Mouse (Mus musculus) forebrain, embryonic 15.5 days (tissue): ENCODE measurements around the gene Tor4a. TPM values are rescaled to one million over a fixed set of nuclear protein-coding genes. Genes with fewer than 3 reads are reported as not detected.

Experiments
- ATAC-seq: fragments of 200-750 bp; cut with Nextera tagmentation; replicated peaks from 2 replicates; pipeline ENCODE4 v1.8.0; 2017; ENCODE audit warnings: mild to moderate bottlenecking, moderate TSS enrichment, moderate library complexity
- H3K27ac ChIP-seq: fragments of 300-500 bp; sonication (generic); replicated peaks from 2 replicates; pipeline ENCODE4 v1.5.1; 2015; ENCODE audit warnings: mild to moderate bottlenecking, inconsistent platforms
- H3K27me3 ChIP-seq: fragments of 300-500 bp; sonication (generic); 2 replicates; pipeline ENCODE4 v1.6.1; 2015; ENCODE audit warnings: inconsistent platforms
- H3K36me3 ChIP-seq: fragments of 300-500 bp; sonication (generic); 2 replicates; pipeline ENCODE4 v1.6.1; 2015; ENCODE audit warnings: mild to moderate bottlenecking, inconsistent platforms
- H3K4me1 ChIP-seq: fragments of 300-500 bp; sonication (generic); 2 replicates; pipeline ENCODE4 v1.6.1; 2015; ENCODE audit warnings: inconsistent platforms
- H3K4me2 ChIP-seq: fragments of 300-500 bp; sonication (generic); replicated peaks from 2 replicates; pipeline ENCODE4 v1.6.1; 2015; ENCODE audit warnings: mild to moderate bottlenecking, inconsistent platforms
- H3K4me3 ChIP-seq: fragments of 300-500 bp; sonication (generic); 2 replicates; pipeline ENCODE4 v1.5.1; 2015; ENCODE audit warnings: mild to moderate bottlenecking, inconsistent platforms
- H3K9ac ChIP-seq: fragments of 300-500 bp; sonication (generic); replicated peaks from 2 replicates; pipeline ENCODE4 v1.6.1; 2015; ENCODE audit warnings: mild to moderate bottlenecking, inconsistent platforms
- H3K9me3 ChIP-seq: fragments of 300-500 bp; sonication (generic); 2 replicates; pipeline ENCODE4 v1.6.1; 2016; ENCODE audit warnings: inconsistent platforms
- WGBS: fragments of 180-500 bp; shearing (Covaris S2); methylation state at CpG from one replicate; pipeline ENCODE4 v1.1.7; 2015; ENCODE audit warnings: mixed read lengths; 5-methylcytosine and 5-hydroxymethylcytosine counted together
- polyA plus RNA-seq: library from polyadenylated mRNA; unstranded; fragments of >200 nt; fragmentation: Nextera tagmentation; extraction: Ambion mirVana; gene quantifications from 2 replicates; pipeline ENCODE4 v1.2.1, GENCODE M21; 2015

The Tor4a gene
- polyA plus RNA-seq, 1 experiment from 2014 or later = 1.3 TPM

GRCm38 (mm10) chr2:25203631-25204214 is 7.0 kb upstream of the Tor4a start:
- peaks cover 5% of the 10 kb centered on the region for H3K4me1 ChIP-seq
- no peaks in the 10 kb centered on the region for H3K9me3 ChIP-seq
- no peak overlapping the region for H3K27ac ChIP-seq
- no peaks in the 10 kb centered on the region for H3K27me3 ChIP-seq
- no peak overlapping the region for H3K9ac ChIP-seq
- no peak overlapping the region for H3K4me2 ChIP-seq
- ATAC-seq = no peak; the same call in 1 of the 2 replicates
- WGBS = 62% methylated on average over 4 of the region's 4 CpGs
- H3K36me3 ChIP-seq = peaks cover 73% of the 10 kb centered on the region
- H3K4me3 ChIP-seq = no peak overlapping the region

GRCm38 (mm10) chr2:25200631-25201030 is 3.9 kb upstream of the Tor4a start:
- peaks cover 12% of the 10 kb centered on the region for H3K27me3 ChIP-seq
- ATAC-seq = no peak
- whole genome bisulfite sequencing = 83% methylated on average over 2 of the region's 2 CpGs
- H3K4me3 ChIP-seq = no peak overlapping the region
- no peak overlapping the region for H3K9ac ChIP-seq
- no peaks in the 10 kb centered on the region for H3K9me3 ChIP-seq
- H3K4me2 ChIP-seq = no peak overlapping the region
- H3K36me3 ChIP-seq = peaks cover 60% of the 10 kb centered on the region
- no peak overlapping the region for H3K27ac ChIP-seq
- H3K4me1 ChIP-seq = no peaks in the 10 kb centered on the region

- H3K9me3 ChIP-seq = no peaks in the 10 kb centered on the region
- H3K27ac ChIP-seq = no peak overlapping the region
- H3K4me1 ChIP-seq = 0 out of 2 replicates have a peak, but pooled peaks cover 3% of the 10 kb centered on the region
- no peak overlapping the region for H3K9ac ChIP-seq
- no peak overlapping the region for H3K4me3 ChIP-seq
- H3K27me3 ChIP-seq = peaks cover 29% of the 10 kb centered on the region
- no peak for ATAC-seq
- no peak overlapping the region for H3K4me2 ChIP-seq
- H3K36me3 ChIP-seq = peaks cover 36% of the 10 kb centered on the region
Observed at GRCm38 (mm10) chr2:25197946-25198345, 1.3 kb upstream of the Tor4a start.

GRCm38 (mm10) chr2:25197191-25197590 is 505 bp upstream of the Tor4a start:
- Histone ChIP-seq H3K4me3 (no peak overlapping the region), H3K27me3 (peaks cover 29% of the 10 kb centered on the region), H3K36me3 (peaks cover 29% of the 10 kb centered on the region), H3K4me1 (0 out of 2 replicates have a peak, but pooled peaks cover 3% of the 10 kb centered on the region), H3K27ac (no peak overlapping the region), H3K9me3 (no peaks in the 10 kb centered on the region), H3K4me2 (no peak overlapping the region), H3K9ac (no peak overlapping the region)
- 12% methylated on average over 2 of the region's 2 CpGs for WGBS
- ATAC-seq = no peak

- H3K36me3 ChIP-seq = peaks cover 14% of the 10 kb centered on the region
- no peak for ATAC-seq
- H3K27ac ChIP-seq = no peak overlapping the region
- peaks cover 29% of the 10 kb centered on the region for H3K27me3 ChIP-seq
- H3K4me3 ChIP-seq = no peak overlapping the region
- 23% methylated on average over 55 of the region's 55 CpGs for whole genome bisulfite sequencing
- H3K9me3 ChIP-seq = no peaks in the 10 kb centered on the region
- no peak overlapping the region for H3K9ac ChIP-seq
- 0 out of 2 replicates have a peak, but pooled peaks cover 3% of the 10 kb centered on the region for H3K4me1 ChIP-seq
- H3K4me2 ChIP-seq = no peak overlapping the region
Observed at GRCm38 (mm10) chr2:25195211-25196156, 1.2 kb downstream of the Tor4a start.

- Histone ChIP-seq H3K36me3 (peaks cover 6% of the 10 kb centered on the region), H3K4me2 (no peak overlapping the region), H3K27me3 (peaks cover 29% of the 10 kb centered on the region), H3K9me3 (no peaks in the 10 kb centered on the region), H3K4me1 (0 out of 2 replicates have a peak, but pooled peaks cover 3% of the 10 kb centered on the region), H3K27ac (no peak overlapping the region), H3K9ac (no peak overlapping the region), H3K4me3 (no peak overlapping the region)
- no peak for ATAC-seq
- 88% methylated on average over 17 of the region's 17 CpGs for whole genome bisulfite sequencing
Observed at GRCm38 (mm10) chr2:25194486-25195171, 2.1 kb downstream of the Tor4a start.

- H3K36me3 ChIP-seq = peaks cover 2% of the 10 kb centered on the region; the same call in 1 of the 2 replicates
- H3K4me1 ChIP-seq = 0 out of 2 replicates have a peak, but pooled peaks cover 3% of the 10 kb centered on the region
- no peak overlapping the region for H3K9ac ChIP-seq
- peaks cover 29% of the 10 kb centered on the region for H3K27me3 ChIP-seq
- no peaks in the 10 kb centered on the region for H3K9me3 ChIP-seq
- WGBS = 84% methylated on average over 5 of the region's 5 CpGs
- H3K27ac ChIP-seq = no peak overlapping the region
- H3K4me3 ChIP-seq = no peak overlapping the region
- H3K4me2 ChIP-seq = no peak overlapping the region
- no peak for ATAC-seq
Observed at GRCm38 (mm10) chr2:25194006-25194405, 2.7 kb downstream of the Tor4a start.

- no peak overlapping the region for H3K4me2 ChIP-seq
- no peaks in the 10 kb centered on the region for H3K9me3 ChIP-seq
- WGBS = 6% methylated on average over 6 of the region's 6 CpGs
- ATAC-seq = peak; percentile 85
- 0 out of 2 replicates have a peak, but pooled peaks cover 3% of the 10 kb centered on the region for H3K4me1 ChIP-seq
- H3K9ac ChIP-seq = no peak overlapping the region
- no peak overlapping the region for H3K27ac ChIP-seq
- H3K27me3 ChIP-seq = peaks cover 29% of the 10 kb centered on the region
- H3K36me3 ChIP-seq = no peaks in the 10 kb centered on the region; the same call in 1 of the 2 replicates
- no peak overlapping the region for H3K4me3 ChIP-seq
Observed at GRCm38 (mm10) chr2:25193330-25193770, 3.3 kb downstream of the Tor4a start.

- no peaks in the 10 kb centered on the region for H3K27me3 ChIP-seq
- no peak overlapping the region for H3K4me2 ChIP-seq
- no peak overlapping the region for H3K9ac ChIP-seq
- WGBS = 86% methylated on average over 6 of the region's 6 CpGs
- H3K27ac ChIP-seq = no peak overlapping the region
- peaks cover 39% of the 10 kb centered on the region for H3K4me1 ChIP-seq
- no peak overlapping the region for H3K4me3 ChIP-seq
- no peak for ATAC-seq
- no peaks in the 10 kb centered on the region for H3K9me3 ChIP-seq
- H3K36me3 ChIP-seq = no peaks in the 10 kb centered on the region
Observed at GRCm38 (mm10) chr2:25187841-25188240, 8.8 kb downstream of the Tor4a start.

- Histone ChIP-seq H3K9me3 (no peaks in the 10 kb centered on the region), H3K4me3 (peak overlapping the region; percentile 53), H3K4me1 (peaks cover 50% of the 10 kb centered on the region), H3K9ac (peak overlapping the region; percentile 71; the same call in 1 of the 2 replicates), H3K4me2 (peak overlapping the region; percentile 73), H3K27ac (peak overlapping the region; percentile 95), H3K36me3 (no peaks in the 10 kb centered on the region), H3K27me3 (no peaks in the 10 kb centered on the region)
- no peak; the same call in 1 of the 2 replicates for ATAC-seq
- WGBS = 29% methylated on average over 5 of the region's 5 CpGs
Observed at GRCm38 (mm10) chr2:25186575-25186930, 10.1 kb downstream of the Tor4a start.

- Histone ChIP-seq H3K27ac (peak overlapping the region; percentile 95), H3K9me3 (no peaks in the 10 kb centered on the region), H3K4me3 (peak overlapping the region; percentile 53), H3K27me3 (no peaks in the 10 kb centered on the region), H3K4me2 (peak overlapping the region; percentile 73), H3K4me1 (peaks cover 57% of the 10 kb centered on the region), H3K36me3 (no peaks in the 10 kb centered on the region), H3K9ac (peak overlapping the region; percentile 71)
- peak; percentile 75 for ATAC-seq
- under 1% methylated on average over 64 of the region's 64 CpGs for WGBS
Observed at GRCm38 (mm10) chr2:25185625-25186574, 10.8 kb downstream of the Tor4a start.
